ENCODE assay signal across 9 mouse cellular contexts in the genomic region with DNA sequence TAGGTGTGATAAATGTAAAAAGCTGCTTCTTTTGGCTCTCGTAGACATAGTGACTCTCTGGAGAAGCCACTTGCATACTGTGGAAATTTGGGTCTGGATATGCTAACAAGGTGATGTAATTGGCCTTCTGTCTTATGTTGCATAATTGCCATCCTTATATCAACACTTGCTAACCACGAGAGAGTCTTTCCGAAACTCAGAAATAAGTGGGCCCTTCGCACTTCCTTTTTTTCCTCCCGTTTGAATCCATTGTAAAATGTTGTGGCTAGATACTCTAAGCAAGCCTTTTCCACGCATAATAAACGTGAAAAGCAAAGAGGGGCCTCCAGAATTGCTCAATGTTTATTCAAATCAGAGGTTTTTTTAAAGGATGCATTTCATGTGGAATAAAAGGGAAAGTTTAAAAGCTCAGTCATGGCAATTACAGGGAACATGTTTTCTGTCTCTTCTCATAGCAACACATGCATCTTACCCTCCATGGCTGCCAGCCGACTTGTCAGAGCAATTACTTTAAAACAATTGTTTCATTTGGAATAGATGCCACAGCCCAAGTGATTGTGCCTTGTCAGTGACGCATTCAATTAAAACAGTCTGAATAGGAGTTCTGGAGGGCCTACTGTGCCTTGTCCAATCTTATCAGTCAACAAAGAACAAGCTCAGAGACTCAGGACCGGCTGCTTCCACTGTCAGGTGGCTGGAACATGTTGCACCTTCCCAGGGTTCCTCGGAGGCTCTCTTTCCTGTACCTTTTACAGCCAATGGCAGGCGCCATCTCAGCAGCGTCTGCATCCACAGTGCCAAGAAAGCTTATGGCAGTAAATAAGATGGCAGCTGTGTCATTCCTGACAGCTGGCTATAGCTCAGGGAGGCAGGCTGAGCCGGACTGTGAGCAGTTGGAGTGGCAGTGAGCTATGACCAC.
DNase-seq lines count a peak whose midpoint lies in the region; ATAC-seq and TF ChIP-seq lines count a peak whose summit lies in the region.
"Had no signal": no experiment of that assay in that cellular context is flagged by ENCODE, and none has a peak within 500 bp of the region (broad histone marks: within the 10 kb centered on the region; RNA-seq: fewer than 3 reads in every experiment).

No protein-coding gene starts in this region.

- H3K4me3 ChIP-seq in lung, embryonic 14.5 days (ENCODE audit: low read depth, low read length) = no peak overlapping the region
- H3K4me3 ChIP-seq in embryonic facial prominence, embryonic 15.5 days (replicated peaks) = no peak overlapping the region

- WGBS in lung, embryonic 14.5 days = 52% methylated on average over 14 of the region's 14 CpGs
- WGBS in embryonic facial prominence, embryonic 15.5 days = 46% methylated on average over 14 of the region's 14 CpGs

- no peak overlapping the region for H3K9ac ChIP-seq in lung, embryonic 14.5 days
- H3K9ac ChIP-seq in embryonic facial prominence, embryonic 15.5 days = no peak overlapping the region

- ATAC-seq in lung, embryonic 14.5 days (ENCODE audit: insufficient read depth) = peak; percentile 67; the same call in 1 of the 2 replicates
- peak; percentile 43; the same call in 1 of the 2 replicates for ATAC-seq in embryonic facial prominence, embryonic 15.5 days (ENCODE audit: insufficient number of reproducible peaks, low FRiP score, low TSS enrichment, low read depth)

- H3K27me3 ChIP-seq in lung, embryonic 14.5 days (ENCODE audit: insufficient read depth, low read length) = no peaks in the 10 kb centered on the region
- no peaks in the 10 kb centered on the region for H3K27me3 ChIP-seq in embryonic facial prominence, embryonic 15.5 days

- DNase-seq in lung, embryonic 14.5 days = peak; percentile 27
- DNase-seq in lung, postnatal 25 days (ENCODE audit: low spot score) = no peak
- peak; percentile 16 to 51 for DNase-seq in layer of hippocampus, postnatal 14 days (ENCODE audit: low spot score in 2 of 2)
- DNase-seq in retina, postnatal 7 days (ENCODE audit: low read depth, low spot score) = peak; percentile 13
- no peak for DNase-seq in heart, adult 8-10 months (ENCODE audit: low spot score)
- DNase-seq in gastrocnemius, adult 18-20 months (ENCODE audit: low spot score) = no peak
- DNase-seq in adrenal gland, postnatal 36 days = no peak
- DNase-seq: thymus, adult 18-20 months had no signal

- H3K27ac ChIP-seq in lung, embryonic 14.5 days (ENCODE audit: low read depth) = no peak overlapping the region
- no peak overlapping the region for H3K27ac ChIP-seq in embryonic facial prominence, embryonic 15.5 days (replicated peaks)

- no peak overlapping the region for H3K4me2 ChIP-seq in lung, embryonic 14.5 days
- 0 out of 2 replicates have a peak overlapping the region, but pooled peaks have one; percentile 3 for H3K4me2 ChIP-seq in embryonic facial prominence, embryonic 15.5 days (replicated peaks)

- H3K9me3 ChIP-seq in lung, embryonic 14.5 days (ENCODE audit: low read depth, low read length) = no peaks in the 10 kb centered on the region
- no peaks in the 10 kb centered on the region for H3K9me3 ChIP-seq in embryonic facial prominence, embryonic 15.5 days (replicated peaks)

- no peaks in the 10 kb centered on the region for H3K36me3 ChIP-seq in lung, embryonic 14.5 days (ENCODE audit: insufficient read depth)
- H3K36me3 ChIP-seq in embryonic facial prominence, embryonic 15.5 days = no peaks in the 10 kb centered on the region

- no peak for TF ChIP-seq CTCF in lung, embryonic 14.5 days (IDR thresholded peaks at IDR 0.05; ENCODE audit: low read depth)

- H3K4me1 ChIP-seq in lung, embryonic 14.5 days (ENCODE audit: insufficient read depth) = no peaks in the 10 kb centered on the region
- 0 out of 2 replicates have a peak, but pooled peaks cover 7% of the 10 kb centered on the region for H3K4me1 ChIP-seq in embryonic facial prominence, embryonic 15.5 days

Comparison
In these comparisons a context has a peak if more than half of its experiments do, and no peak if none do; other contexts are left out.
1. DNase-seq: peak in lung, embryonic 14.5 days (single experiment), layer of hippocampus, postnatal 14 days (2 of 2) and retina, postnatal 7 days (single experiment); none in lung, postnatal 25 days (single experiment), heart, adult 8-10 months (single experiment), gastrocnemius, adult 18-20 months (single experiment) and adrenal gland, postnatal 36 days (0 of 2).